Mouse (Mus musculus): ENCODE data around the gene Samd4b.
"Not testable (repeated sequence)": the region's sequence is repeated elsewhere in the genome, so short reads cannot be mapped to it uniquely, and the experiment has no call there.

The Samd4b gene

DNA sequence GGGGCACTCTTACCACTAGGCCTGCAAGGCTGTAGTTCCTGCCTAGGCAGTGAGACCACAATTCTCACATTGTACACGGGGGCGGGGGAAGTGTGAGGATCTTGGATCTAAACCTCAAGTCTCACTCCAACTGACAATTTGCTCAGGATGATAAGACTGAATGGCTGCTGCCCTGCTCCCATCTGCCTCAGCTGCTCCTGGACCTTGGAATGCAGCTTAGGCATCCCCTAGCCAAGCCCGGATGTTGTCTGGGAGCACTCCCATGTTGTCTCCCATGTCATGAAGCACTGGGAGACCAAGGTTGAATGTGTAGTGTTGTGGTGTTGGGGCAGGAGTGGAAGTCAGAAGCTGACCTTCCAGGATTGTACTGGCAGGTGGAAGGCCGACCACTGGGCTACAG, 30.4 kb downstream of the Samd4b start:
- CTCF ChIA-PET: interaction anchor here (0.7 kb wide), 1 partner anchor 158 kb away, joined by 3 read pairs; no protein-coding TSS in a partner anchor

DNA sequence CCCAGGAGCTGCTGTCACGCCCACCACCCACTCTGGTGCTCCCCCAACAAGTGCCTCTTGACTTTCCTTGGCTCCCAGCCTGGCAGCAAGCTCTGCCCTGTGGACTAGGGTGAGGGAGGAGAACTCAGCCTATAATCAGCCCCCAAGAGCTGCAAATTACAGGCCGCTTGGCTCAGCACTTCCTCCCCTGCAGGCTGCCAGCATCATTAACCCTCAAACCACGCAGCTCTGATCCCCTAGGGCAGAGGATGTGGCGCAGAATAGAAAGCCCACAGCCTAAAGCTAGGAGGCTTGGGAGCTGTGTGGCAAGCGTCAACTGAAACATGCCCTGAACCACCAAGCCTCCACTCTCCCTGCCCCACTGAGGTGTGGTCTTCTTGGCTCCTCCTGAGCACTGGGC, 32.5 kb downstream of the Samd4b start:
- CTCF ChIA-PET: no interaction called here

- CTCF ChIA-PET: no interaction called here
Observed at GRCm38 (mm10) chr7:28562951-28563350, 35.0 kb downstream of the Samd4b start.

- CTCF ChIA-PET: no interaction called here
Observed at GRCm38 (mm10) chr7:28562371-28562770, 35.6 kb downstream of the Samd4b start.

DNA sequence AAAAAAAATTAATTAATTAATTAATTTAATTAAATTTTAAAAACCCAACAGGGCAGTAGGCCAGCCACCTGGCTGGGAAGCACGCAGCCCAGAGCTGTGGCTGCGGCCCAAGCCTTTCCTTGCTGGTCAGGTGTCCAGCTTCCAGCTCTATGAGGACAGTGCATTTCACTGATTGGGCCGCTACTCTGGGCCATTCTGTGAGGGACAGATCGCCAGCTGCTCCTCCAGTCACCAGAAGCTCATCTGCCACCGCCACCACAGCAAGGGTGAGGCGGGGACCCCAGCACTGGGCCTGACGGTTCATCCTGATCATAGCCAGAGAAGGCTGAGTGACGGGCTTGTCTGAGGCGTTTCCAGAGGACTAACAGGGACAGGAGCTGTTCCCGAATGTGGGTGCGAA, 36.0 kb downstream of the Samd4b start:
- CTCF ChIA-PET: no interaction called here

- CTCF ChIA-PET: no interaction called here
Observed at GRCm38 (mm10) chr7:28560856-28561255, 37.1 kb downstream of the Samd4b start.

DNA sequence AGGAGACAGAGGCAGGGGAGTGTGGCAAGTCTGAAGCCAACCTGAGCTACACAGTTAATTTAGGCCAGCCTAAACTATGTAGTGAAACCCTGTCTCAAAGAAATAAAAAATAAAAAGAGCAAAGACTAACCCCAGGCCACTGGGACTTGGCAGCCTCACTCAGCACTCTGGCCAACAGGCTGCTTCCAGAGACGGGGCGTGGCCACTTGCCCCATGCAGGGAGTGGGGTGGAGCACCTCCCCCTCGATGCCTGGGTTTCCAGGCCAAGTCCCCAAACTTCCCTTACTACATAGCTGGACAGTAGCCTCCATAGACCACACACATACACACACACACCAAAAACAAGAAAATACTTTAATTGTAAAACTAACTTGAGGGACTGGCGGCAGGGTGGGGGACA, 39.5 kb downstream of the Samd4b start:
- CTCF ChIA-PET: no interaction called here

GRCm38 (mm10) chr7:28557708-28558107, 40.2 kb downstream of the Samd4b start:
- CTCF ChIA-PET: no interaction called here

GRCm38 (mm10) chr7:28557069-28557468, 40.9 kb downstream of the Samd4b start:
- CTCF ChIA-PET: no interaction called here

DNA sequence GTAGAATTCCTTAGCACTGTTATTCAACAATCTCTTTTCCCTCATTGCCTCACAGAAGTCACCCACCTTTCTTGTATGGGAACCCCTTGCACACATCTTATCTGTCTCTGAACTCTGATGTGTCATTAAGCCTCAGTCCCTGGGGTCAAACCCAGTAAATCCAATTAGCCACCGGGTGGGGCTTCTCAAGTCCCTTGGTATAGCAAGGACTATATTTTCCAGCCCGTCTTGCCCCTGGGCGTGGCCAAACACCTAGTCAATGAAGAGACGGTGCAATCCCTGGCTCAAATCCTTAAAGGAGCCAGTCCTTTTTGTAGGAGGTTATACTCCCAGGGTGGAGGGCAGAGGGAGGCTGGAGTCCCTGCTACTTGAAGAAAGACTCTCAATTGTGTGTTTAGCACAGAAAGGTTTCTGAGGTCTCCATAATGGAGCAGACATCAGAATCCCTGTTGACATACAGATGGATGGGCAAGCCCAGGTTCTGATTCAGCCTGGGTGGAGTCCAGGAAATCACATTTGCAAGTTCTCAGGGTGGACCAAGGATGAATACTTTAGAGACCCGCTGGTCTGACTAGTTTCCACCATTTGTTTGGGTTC, 41.9 kb downstream of the Samd4b start:
- CTCF ChIA-PET: no interaction called here

DNA sequence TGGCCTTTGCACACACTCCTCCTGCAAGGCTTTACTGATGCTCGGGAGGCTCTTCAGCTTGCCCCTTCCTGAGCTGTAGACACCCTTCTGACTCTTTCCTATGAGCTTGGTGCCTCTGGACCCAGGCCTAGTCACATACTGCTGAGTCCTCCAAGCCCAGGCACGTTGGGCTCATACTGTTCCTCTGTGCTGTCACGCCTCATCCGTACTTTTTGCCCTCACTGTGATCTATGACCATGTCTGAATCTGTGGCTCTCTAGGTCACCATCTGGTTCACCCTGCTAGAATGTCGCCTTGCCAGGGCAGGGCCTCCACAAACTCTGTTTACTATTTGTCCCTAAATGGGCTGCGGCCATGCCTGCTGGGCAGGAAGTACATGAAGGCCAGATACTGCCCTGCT, 44.9 kb downstream of the Samd4b start:
- CTCF ChIA-PET: no interaction called here

- CTCF ChIA-PET: no interaction called here
Observed at GRCm38 (mm10) chr7:28547628-28548027, 50.3 kb downstream of the Samd4b start.

DNA sequence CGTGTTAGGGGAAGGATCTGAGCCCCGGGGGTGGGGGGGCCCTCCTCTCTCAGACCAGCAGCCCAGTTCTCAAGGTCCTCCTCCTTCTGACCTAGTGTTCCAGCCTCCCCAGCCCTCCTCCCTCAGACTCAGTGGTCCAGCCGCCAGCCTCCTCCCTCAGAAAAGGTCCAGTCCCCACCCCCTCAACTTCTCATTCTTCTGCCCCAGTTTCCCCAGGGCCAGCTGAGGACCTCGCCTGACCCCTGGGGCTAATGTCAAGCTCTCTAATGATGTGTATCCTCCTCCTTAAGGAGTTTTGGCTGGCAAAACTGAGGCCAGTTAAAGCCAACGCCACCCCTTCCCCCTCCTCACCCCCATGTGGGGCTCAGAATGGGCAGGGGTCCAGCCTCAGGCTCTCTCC, 50.8 kb downstream of the Samd4b start, which contains the start of gene Nccrp1:
Gene Nccrp1 (minus strand): TSS at position 101 of the 400 bp plus-strand sequence.
- CTCF ChIA-PET: no interaction called here

DNA sequence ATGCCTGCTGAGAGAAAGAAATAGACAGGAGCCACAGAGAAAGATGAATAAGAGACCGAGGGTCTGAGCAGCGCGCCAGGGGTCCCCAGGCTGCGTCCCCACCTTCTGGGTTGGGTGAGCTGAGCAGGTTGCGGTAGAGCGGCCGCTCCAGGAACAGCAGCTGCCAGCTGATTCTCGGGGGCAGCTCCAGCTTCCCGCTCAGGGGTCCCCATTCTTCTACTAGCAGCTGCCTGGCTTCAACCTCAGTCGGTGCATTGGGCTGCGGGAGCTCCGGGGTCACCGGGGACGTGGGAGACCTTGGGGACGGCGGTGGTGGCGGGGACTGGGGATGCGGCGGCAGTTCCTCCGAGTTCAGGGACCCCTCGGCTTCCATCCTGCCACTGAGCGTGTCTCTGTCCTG, 51.3 kb downstream of the Samd4b start:
- CTCF ChIA-PET: no interaction called here

- CTCF ChIA-PET: no interaction called here
Observed at GRCm38 (mm10) chr7:28545891-28546210, 52.1 kb downstream of the Samd4b start.

- CTCF ChIA-PET: interaction anchor here (0.6 kb wide), 1 partner anchor 125 kb away, joined by 3 read pairs; no protein-coding TSS in a partner anchor
Observed at GRCm38 (mm10) chr7:28545048-28545890, 52.7 kb downstream of the Samd4b start.

DNA sequence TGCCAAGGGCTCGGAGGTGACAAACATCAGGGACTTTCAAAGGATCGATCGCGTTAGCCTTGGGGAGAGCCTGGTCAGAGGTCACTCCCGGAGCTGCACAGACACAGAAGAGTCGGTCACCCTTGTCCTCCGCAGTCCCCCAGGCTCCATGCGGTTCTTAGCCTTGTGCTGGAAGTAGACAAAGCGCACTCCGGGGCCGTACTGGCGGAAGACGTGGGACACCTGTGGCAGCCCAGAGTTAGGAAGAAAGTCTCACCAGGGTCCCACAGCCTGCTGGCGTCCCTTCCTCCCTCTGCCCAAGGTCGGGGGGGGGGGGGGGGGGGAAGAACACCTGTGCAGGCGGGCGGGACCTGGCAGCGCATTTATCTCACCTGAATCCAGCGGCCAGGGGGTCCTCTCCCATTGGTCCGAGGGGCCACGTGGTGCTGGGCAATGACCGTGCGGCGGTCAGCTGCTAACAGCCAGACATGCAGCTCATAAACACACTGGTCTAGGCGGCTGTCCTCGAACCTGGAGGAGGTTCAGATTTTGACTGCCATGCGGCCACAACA, 53.8 kb downstream of the Samd4b start:
- CTCF ChIA-PET: no interaction called here

GRCm38 (mm10) chr7:28540526-28540925, 57.4 kb downstream of the Samd4b start, which contains the start of gene Sycn:
Gene Sycn, plus strand, starts transcription at chr7:28540885.
- CTCF ChIA-PET: interaction anchor here (0.5 kb wide), 1 partner anchor 85 kb away, joined by 3 read pairs; no protein-coding TSS in a partner anchor

GRCm38 (mm10) chr7:28538886-28539285, 59.1 kb downstream of the Samd4b start:
- CTCF ChIA-PET: not testable (repeated sequence)

GRCm38 (mm10) chr7:28532005-28532404, 65.9 kb downstream of the Samd4b start:
- CTCF ChIA-PET: interaction anchor here (0.5 kb wide), 1 partner anchor 90 kb away, joined by 3 read pairs; no protein-coding TSS in a partner anchor

DNA sequence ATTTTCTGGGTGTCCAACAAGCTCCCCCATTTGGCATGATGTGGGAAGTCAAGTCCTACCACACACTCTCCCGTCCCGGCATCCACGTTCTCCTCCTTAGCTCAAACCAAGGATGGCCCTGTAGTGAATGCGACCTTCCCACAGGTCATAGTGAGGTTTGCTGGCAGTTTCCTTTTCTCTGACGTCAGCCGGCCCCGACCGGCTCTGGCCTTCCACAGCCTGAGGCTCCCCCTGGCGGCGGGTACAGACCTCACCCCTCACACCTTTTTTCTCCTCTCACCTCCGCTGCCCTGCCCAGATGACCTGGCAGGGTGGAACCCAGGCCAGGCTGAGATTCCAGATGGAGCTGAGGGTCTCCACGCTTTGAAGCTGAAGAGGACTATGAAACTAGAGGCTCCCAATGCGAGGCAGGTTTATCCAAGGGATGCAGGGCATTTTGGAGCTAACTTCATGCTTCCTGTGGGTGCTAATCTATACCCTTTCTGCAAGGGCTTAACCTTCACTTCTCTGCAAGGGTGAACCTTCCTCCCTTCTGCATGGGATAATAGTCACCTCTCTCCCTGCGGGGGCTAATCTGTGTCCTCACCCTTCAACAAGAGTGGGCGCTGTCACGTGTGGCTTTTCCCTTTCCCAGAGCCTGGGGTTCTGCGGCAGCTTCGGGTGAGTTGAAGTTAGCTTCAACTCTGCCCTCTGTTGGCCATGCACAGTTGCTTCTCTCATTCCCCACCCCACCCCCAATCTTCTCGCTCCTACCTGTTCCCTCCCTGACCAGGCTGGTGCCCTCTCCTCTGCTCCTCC, 69.8 kb downstream of the Samd4b start:
- CTCF ChIA-PET: interaction anchor here (0.7 to 0.8 kb wide), 4 partner anchors 15 to 88 kb away, joined by 3 to 5 read pairs (median 4); no protein-coding TSS in a partner anchor

DNA sequence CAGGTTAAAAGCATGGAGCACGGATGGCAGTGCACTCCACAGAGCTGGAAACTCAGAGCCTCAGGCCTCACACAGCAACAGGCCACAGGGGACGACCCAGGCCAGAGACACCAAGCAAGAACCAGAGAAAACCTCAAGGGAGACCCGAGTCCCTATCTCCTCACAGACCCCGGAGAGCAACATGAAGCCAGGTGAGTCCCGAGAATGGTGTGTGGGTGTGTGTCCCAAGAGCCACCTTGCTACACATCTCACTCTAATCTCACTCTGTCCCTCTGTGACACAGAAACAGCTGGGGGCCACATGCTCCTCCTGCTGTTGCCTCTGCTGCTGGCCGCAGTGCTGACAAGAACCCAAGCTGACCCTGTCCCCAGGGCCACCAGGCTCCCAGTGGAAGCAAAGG, 75.4 kb downstream of the Samd4b start, which contains the start of gene Ifnl3:
Gene Ifnl3 (plus strand): TSS at position 301 of the 400 bp plus-strand sequence.
- CTCF ChIA-PET: not testable (repeated sequence)
